Mouse (Mus musculus): ENCODE data around the gene Neurl2. TPM values are rescaled to one million over a fixed set of nuclear protein-coding genes. Genes with fewer than 3 reads are reported as not detected.

Gene Neurl2
- polyA plus RNA-seq, 1 experiment, result 4.7 TPM

GRCm38 (mm10) chr2:164791841-164792261, 41.4 kb downstream of the Neurl2 start:
- Histone ChIP-seq H3K4me1 (ENCODE audit: control insufficient read depth, insufficient read depth, low read length) (no peaks in the 10 kb centered on the region), H3K36me3 (ENCODE audit: control insufficient read depth, insufficient read depth, low read length) (0 out of 2 replicates have a peak, but pooled peaks cover 2% of the 10 kb centered on the region), H3K4me3 (ENCODE audit: insufficient read depth, low read depth, low read length) (no peak overlapping the region), H3K27me3 (replicated peaks; ENCODE audit: control insufficient read depth, insufficient read depth, low read length) (no peaks in the 10 kb centered on the region), H3K27ac (ENCODE audit: insufficient read depth, low read depth, low read length) (no peak overlapping the region)
- no peak for DNase-seq
- 88% methylated on average over 18 of the region's 18 CpGs for WGBS
- TF ChIP-seq POLR2A (IDR thresholded peaks at IDR 0.05; ENCODE audit: low read depth, low read length) (no peak), CTCF (conservative IDR thresholded peaks at IDR 0.05; ENCODE audit: insufficient read depth, insufficient read length, low read depth, low read length) (no peak)

- H3K27me3 ChIP-seq (replicated peaks; ENCODE audit: control insufficient read depth, insufficient read depth, low read length), result no peaks in the 10 kb centered on the region
- H3K4me3 ChIP-seq (ENCODE audit: insufficient read depth, low read depth, low read length), result no peak overlapping the region
- 50% methylated on average over 4 of the region's 4 CpGs for WGBS
- H3K4me1 ChIP-seq (ENCODE audit: control insufficient read depth, insufficient read depth, low read length), result no peaks in the 10 kb centered on the region
- peak; percentile 61 for DNase-seq
- no peak overlapping the region for H3K27ac ChIP-seq (ENCODE audit: insufficient read depth, low read depth, low read length)
- TF ChIP-seq CTCF (conservative IDR thresholded peaks at IDR 0.05; ENCODE audit: insufficient read depth, insufficient read length, low read depth, low read length), result no peak
- no peak for TF ChIP-seq POLR2A (IDR thresholded peaks at IDR 0.05; ENCODE audit: low read depth, low read length)
- H3K36me3 ChIP-seq (ENCODE audit: control insufficient read depth, insufficient read depth, low read length), result 0 out of 2 replicates have a peak, but pooled peaks cover 2% of the 10 kb centered on the region
These were observed 42.8 kb downstream of the Neurl2 start for GRCm38 (mm10) chr2:164790451-164790850.

GRCm38 (mm10) chr2:164788411-164788810, 44.8 kb downstream of the Neurl2 start:
- Histone ChIP-seq H3K27ac (ENCODE audit: insufficient read depth, low read depth, low read length) (no peak overlapping the region), H3K36me3 (ENCODE audit: control insufficient read depth, insufficient read depth, low read length) (0 out of 2 replicates have a peak, but pooled peaks cover 2% of the 10 kb centered on the region), H3K4me3 (ENCODE audit: insufficient read depth, low read depth, low read length) (no peak overlapping the region), H3K27me3 (replicated peaks; ENCODE audit: control insufficient read depth, insufficient read depth, low read length) (no peaks in the 10 kb centered on the region), H3K4me1 (ENCODE audit: control insufficient read depth, insufficient read depth, low read length) (peaks cover 7% of the 10 kb centered on the region; the same call in 1 of the 2 replicates)
- no peak for DNase-seq
- WGBS, result 81% methylated on average over 4 of the region's 4 CpGs
- TF ChIP-seq CTCF (conservative IDR thresholded peaks at IDR 0.05; ENCODE audit: insufficient read depth, insufficient read length, low read depth, low read length), result no peak
- TF ChIP-seq POLR2A (IDR thresholded peaks at IDR 0.05; ENCODE audit: low read depth, low read length), result no peak

- DNase-seq, result no peak
- no peak for TF ChIP-seq POLR2A (IDR thresholded peaks at IDR 0.05; ENCODE audit: low read depth, low read length)
- 0 out of 2 replicates have a peak, but pooled peaks cover 2% of the 10 kb centered on the region for H3K36me3 ChIP-seq (ENCODE audit: control insufficient read depth, insufficient read depth, low read length)
- 54% methylated on average over 10 of the region's 10 CpGs for WGBS
- H3K4me3 ChIP-seq (ENCODE audit: insufficient read depth, low read depth, low read length), result no peak overlapping the region
- no peaks in the 10 kb centered on the region for H3K27me3 ChIP-seq (replicated peaks; ENCODE audit: control insufficient read depth, insufficient read depth, low read length)
- H3K27ac ChIP-seq (ENCODE audit: insufficient read depth, low read depth, low read length), result no peak overlapping the region
- peaks cover 7% of the 10 kb centered on the region; the same call in 1 of the 2 replicates for H3K4me1 ChIP-seq (ENCODE audit: control insufficient read depth, insufficient read depth, low read length)
These were observed 45.5 kb downstream of the Neurl2 start for GRCm38 (mm10) chr2:164787779-164788178.

GRCm38 (mm10) chr2:164787032-164787431, 46.2 kb downstream of the Neurl2 start:
- Histone ChIP-seq H3K27ac (ENCODE audit: insufficient read depth, low read depth, low read length) (0 out of 2 replicates have a peak overlapping the region, but pooled peaks have one; percentile 73), H3K4me1 (ENCODE audit: control insufficient read depth, insufficient read depth, low read length) (peaks cover 7% of the 10 kb centered on the region; the same call in 1 of the 2 replicates), H3K36me3 (ENCODE audit: control insufficient read depth, insufficient read depth, low read length) (0 out of 2 replicates have a peak, but pooled peaks cover 1% of the 10 kb centered on the region), H3K4me3 (ENCODE audit: insufficient read depth, low read depth, low read length) (peak overlapping the region; percentile 64), H3K27me3 (replicated peaks; ENCODE audit: control insufficient read depth, insufficient read depth, low read length) (no peaks in the 10 kb centered on the region)
- no peak for TF ChIP-seq CTCF (conservative IDR thresholded peaks at IDR 0.05; ENCODE audit: insufficient read depth, insufficient read length, low read depth, low read length)
- no peak for TF ChIP-seq POLR2A (IDR thresholded peaks at IDR 0.05; ENCODE audit: low read depth, low read length)
- 71% methylated on average over 3 of the region's 3 CpGs for WGBS
- DNase-seq, result no peak

GRCm38 (mm10) chr2:164786388-164786885, 46.8 kb downstream of the Neurl2 start:
- TF ChIP-seq CTCF (conservative IDR thresholded peaks at IDR 0.05; ENCODE audit: insufficient read depth, insufficient read length, low read depth, low read length) (no peak), POLR2A (IDR thresholded peaks at IDR 0.05; ENCODE audit: low read depth, low read length) (no peak)
- no peaks in the 10 kb centered on the region for H3K36me3 ChIP-seq (ENCODE audit: control insufficient read depth, insufficient read depth, low read length)

GRCm38 (mm10) chr2:164785481-164786387, 47.5 kb downstream of the Neurl2 start, which contains the start of gene Snx21:
Gene Snx21, plus strand, starts transcription at chr2:164785823.
- H3K27me3 ChIP-seq (replicated peaks; ENCODE audit: control insufficient read depth, insufficient read depth, low read length), result no peaks in the 10 kb centered on the region
- H3K4me3 ChIP-seq (ENCODE audit: insufficient read depth, low read depth, low read length), result peak within 1 kb of the TSS; percentile 64
- peak; percentile 97 for DNase-seq
- TF ChIP-seq CTCF (conservative IDR thresholded peaks at IDR 0.05; ENCODE audit: insufficient read depth, insufficient read length, low read depth, low read length) (peak; percentile 23; the same call in 1 of the 2 replicates), POLR2A (IDR thresholded peaks at IDR 0.05; ENCODE audit: low read depth, low read length) (peak; percentile 24)
- whole genome bisulfite sequencing, result under 1% methylated on average over 89 of the region's 89 CpGs
- H3K36me3 ChIP-seq (ENCODE audit: control insufficient read depth, insufficient read depth, low read length), result no peaks in the 10 kb centered on the region
- H3K4me1 ChIP-seq (ENCODE audit: control insufficient read depth, insufficient read depth, low read length), result peaks cover 7% of the 10 kb centered on the region; the same call in 1 of the 2 replicates
- peak within 1 kb of the TSS; percentile 73 for H3K27ac ChIP-seq (ENCODE audit: insufficient read depth, low read depth, low read length)

More at GRCm38 (mm10) chr2:164786388-164786885, 46.8 kb downstream of the Neurl2 start:
- DNase-seq, result no peak
- H3K27ac ChIP-seq (ENCODE audit: insufficient read depth, low read depth, low read length), result peak overlapping the region; percentile 73
- H3K27me3 ChIP-seq (replicated peaks; ENCODE audit: control insufficient read depth, insufficient read depth, low read length), result no peaks in the 10 kb centered on the region
- WGBS, result 13% methylated on average over 15 of the region's 15 CpGs
- peak overlapping the region; percentile 64 for H3K4me3 ChIP-seq (ENCODE audit: insufficient read depth, low read depth, low read length)
- H3K4me1 ChIP-seq (ENCODE audit: control insufficient read depth, insufficient read depth, low read length), result peaks cover 7% of the 10 kb centered on the region; the same call in 1 of the 2 replicates

Data from kidney, adult 2 months (tissue).